Mouse (Mus musculus) myocyte (in vitro differentiated cells): ENCODE measurements around the gene Neurog1.

Experiments used
- CEBPB ChIP-seq: IDR thresholded peaks from 2 replicates; pipeline ENCODE4 v1.6.1; 2011; ENCODE audit warnings: mild to moderate bottlenecking, moderate library complexity; ENCODE audit not compliant: poor library complexity, insufficient read depth, severe bottlenecking
- E2F4 ChIP-seq: IDR thresholded peaks from one replicate; pipeline ENCODE4 v1.6.1; 2011; ENCODE audit warnings: mild to moderate bottlenecking, control low read depth, moderate library complexity; ENCODE audit not compliant: insufficient read depth
- MAX ChIP-seq: IDR thresholded peaks from one replicate; pipeline ENCODE4 v1.6.1; 2011; ENCODE audit warnings: low read depth, mild to moderate bottlenecking, control low read depth
- MYOD1 ChIP-seq, 3 experiments: IDR thresholded peaks; one replicate each; pipeline ENCODE4 v1.6.1; 2011; ENCODE audit warnings: control low read depth in 2 of 3, low read depth in 2 of 3, mild to moderate bottlenecking in 2 of 3, moderate library complexity in 1 of 3; ENCODE audit not compliant: insufficient read length in 2 of 3, control insufficient read depth in 1 of 3
- MYOG ChIP-seq, 3 experiments: IDR thresholded peaks; one replicate each; pipeline ENCODE4 v1.6.1; 2011; ENCODE audit warnings: control low read depth in 2 of 3, low read depth in 2 of 3, mild to moderate bottlenecking in 2 of 3; ENCODE audit not compliant: insufficient read length in 2 of 3, control insufficient read depth in 1 of 3, insufficient read depth in 1 of 3
- POLR2A ChIP-seq: IDR thresholded peaks from one replicate; pipeline ENCODE4 v1.6.1; 2011; ENCODE audit warnings: low read depth, mild to moderate bottlenecking, control low read depth, moderate library complexity; ENCODE audit not compliant: insufficient read length
- POLR2AphosphoS2 ChIP-seq: IDR thresholded peaks from one replicate; pipeline ENCODE4 v1.6.1; 2011; ENCODE audit warnings: low read depth, control low read depth; ENCODE audit not compliant: insufficient read length
- SRF ChIP-seq: IDR thresholded peaks from one replicate; pipeline ENCODE4 v1.6.1; 2011; ENCODE audit warnings: low read depth; ENCODE audit not compliant: control insufficient read depth, insufficient read length
- TCF3 ChIP-seq: IDR thresholded peaks from one replicate; pipeline ENCODE4 v1.6.1; 2011; ENCODE audit warnings: low read depth, control low read depth; ENCODE audit not compliant: insufficient read length

GRCm38 (mm10) chr13:56275171-56275570 lies 23.2 kb upstream of the Neurog1 start:
- TF ChIP-seq POLR2A (no peak), TCF3 (no peak), POLR2AphosphoS2 (no peak), SRF (no peak), MAX (no peak), MYOD1 (IDR thresholded peaks at IDR 0.05; ENCODE audit: control insufficient read depth in 1 of 3, insufficient read length in 2 of 3, low read depth in 2 of 3) (no peak), E2F4 (no peak), MYOG (IDR thresholded peaks at IDR 0.05; ENCODE audit: control insufficient read depth in 1 of 3, insufficient read depth in 1 of 3, insufficient read length in 2 of 3, low read depth in 2 of 3) (no peak), CEBPB (no peak)
